Mouse (Mus musculus): Measurements from ENCODE around the gene Ubtd2. TPM values are rescaled to one million over a fixed set of nuclear protein-coding genes. Genes with fewer than 3 reads are reported as not detected.

Ubtd2 gene
- total RNA-seq, 2 experiments from 2014 or later, result 52.7 to 53.0 TPM

GRCm38 (mm10) chr11:32454231-32454799, 855 bp upstream of the Ubtd2 start:
- DNase-seq (ENCODE audit: low spot score in 2 of 2), result peak in 1 of 2 experiments; percentile 22
- intact Hi-C loops (cut with DNase I), result loop anchor here (2.0 to 10.0 kb wide), 6 partner anchors 48 to 260 kb away; partner anchors contain the start of genes Efcab9, Sh3pxd2b and Stk10

- DNase-seq (ENCODE audit: low spot score in 2 of 2), result peak in 1 of 2 experiments; percentile 13
- intact Hi-C loops (cut with DNase I), result loop anchor here (2.0 to 10.0 kb wide), 3 partner anchors 77 to 259 kb away; partner anchors contain the start of genes Efcab9 and Stk10
Observed at GRCm38 (mm10) chr11:32455507-32456141, 454 bp downstream of the Ubtd2 start.

- intact Hi-C loops (cut with DNase I), result loop anchor here (10.0 kb wide), 1 partner anchor 258 kb away; no protein-coding TSS in a partner anchor
Observed at GRCm38 (mm10) chr11:32456356-32456755, 1.2 kb downstream of the Ubtd2 start.

GRCm38 (mm10) chr11:32464282-32464681, 9.1 kb downstream of the Ubtd2 start:
- DNase-seq (ENCODE audit: low spot score in 2 of 2), result no peak
- intact Hi-C loops (cut with DNase I), result no loop called here

More at GRCm38 (mm10) chr11:32456356-32456755, 1.2 kb downstream of the Ubtd2 start:
- no peak for DNase-seq (ENCODE audit: low spot score in 2 of 2)

- DNase-seq (ENCODE audit: low spot score in 2 of 2), result no peak
- intact Hi-C loops (cut with DNase I), result no loop called here
Observed at GRCm38 (mm10) chr11:32471925-32472324, 16.8 kb downstream of the Ubtd2 start.

GRCm38 (mm10) chr11:32474725-32475124, 19.6 kb downstream of the Ubtd2 start:
- intact Hi-C loops (cut with DNase I), result no loop called here
- DNase-seq (ENCODE audit: low spot score in 2 of 2), result no peak

- DNase-seq (ENCODE audit: low spot score in 2 of 2), result no peak
- intact Hi-C loops (cut with DNase I), result no loop called here
Observed at GRCm38 (mm10) chr11:32475487-32476236, 20.5 kb downstream of the Ubtd2 start.

- intact Hi-C loops (cut with DNase I), result no loop called here
- no peak for DNase-seq (ENCODE audit: low spot score in 2 of 2)
Observed at GRCm38 (mm10) chr11:32481525-32481924, 26.4 kb downstream of the Ubtd2 start.

GRCm38 (mm10) chr11:32485290-32485689, 30.1 kb downstream of the Ubtd2 start:
- intact Hi-C loops (cut with DNase I), result no loop called here
- DNase-seq (ENCODE audit: low spot score in 2 of 2), result no peak

GRCm38 (mm10) chr11:32486621-32487020, 31.5 kb downstream of the Ubtd2 start:
- DNase-seq (ENCODE audit: low spot score in 2 of 2), result no peak
- intact Hi-C loops (cut with DNase I), result no loop called here

- intact Hi-C loops (cut with DNase I), result no loop called here
- DNase-seq (ENCODE audit: low spot score in 2 of 2), result no peak
Observed at GRCm38 (mm10) chr11:32487501-32487900, 32.3 kb downstream of the Ubtd2 start.

- no peak for DNase-seq (ENCODE audit: low spot score in 2 of 2)
- intact Hi-C loops (cut with DNase I), result no loop called here
Observed at GRCm38 (mm10) chr11:32488344-32488743, 33.2 kb downstream of the Ubtd2 start.

GRCm38 (mm10) chr11:32488808-32489670, 33.9 kb downstream of the Ubtd2 start:
- intact Hi-C loops (cut with DNase I), result no loop called here
- no peak for DNase-seq (ENCODE audit: low spot score in 2 of 2)

- intact Hi-C loops (cut with DNase I), result no loop called here
- DNase-seq (ENCODE audit: low spot score in 2 of 2), result no peak
Observed at GRCm38 (mm10) chr11:32491079-32491478, 35.9 kb downstream of the Ubtd2 start.

GRCm38 (mm10) chr11:32493312-32493711, 38.1 kb downstream of the Ubtd2 start:
- DNase-seq (ENCODE audit: low spot score in 2 of 2), result no peak
- intact Hi-C loops (cut with DNase I), result no loop called here

GRCm38 (mm10) chr11:32495283-32495682, 40.1 kb downstream of the Ubtd2 start:
- intact Hi-C loops (cut with DNase I), result no loop called here
- DNase-seq (ENCODE audit: low spot score in 2 of 2), result no peak

- intact Hi-C loops (cut with DNase I), result no loop called here
- DNase-seq (ENCODE audit: low spot score in 2 of 2), result peak; percentile 55 to 77
Observed at GRCm38 (mm10) chr11:32498757-32499535, 43.8 kb downstream of the Ubtd2 start.

GRCm38 (mm10) chr11:32499931-32500330, 44.8 kb downstream of the Ubtd2 start:
- intact Hi-C loops (cut with DNase I), result loop anchor here (5.0 kb wide), 2 partner anchors 48 to 158 kb away; no protein-coding TSS in a partner anchor
- no peak for DNase-seq (ENCODE audit: low spot score in 2 of 2)

Data from left cerebral cortex, postnatal 14 days (tissue).